Mouse (Mus musculus) thymus, postnatal 0 days (tissue): ENCODE measurements at regions not wholly inside any gene's neighbourhood (a gene's known extent, or its start where the extent isn't known, plus 50 kb on each side); places are given as distances from the start of the nearest gene placed in this dataset.
A peak's percentile ranks its signal among the peaks of the same experiment; 100 is the strongest.
"Not testable (repeated sequence)": the region's sequence is repeated elsewhere in the genome, so short reads cannot be mapped to it uniquely, and the experiment has no call there.

Experiments used
- DNase-seq: peaks from one replicate; pipeline ENCODE4 v3.0.0-alpha.2; 2015; ENCODE audit warnings: low spot score

- DNase-seq: no peak
Measured at GRCm38 (mm10) chr1:141716953-141717352, 1471.0 kb downstream of the Kcnt2 start.

GRCm38 (mm10) chr1:141717510-141717909 lies 1471.6 kb downstream of the Kcnt2 start:
- no peak for DNase-seq

- no peak for DNase-seq
Measured at GRCm38 (mm10) chr1:141741299-141741698, 1495.3 kb downstream of the Kcnt2 start.

- no peak for DNase-seq
Measured at GRCm38 (mm10) chr1:141776059-141776458, 1530.1 kb downstream of the Kcnt2 start.

DNA sequence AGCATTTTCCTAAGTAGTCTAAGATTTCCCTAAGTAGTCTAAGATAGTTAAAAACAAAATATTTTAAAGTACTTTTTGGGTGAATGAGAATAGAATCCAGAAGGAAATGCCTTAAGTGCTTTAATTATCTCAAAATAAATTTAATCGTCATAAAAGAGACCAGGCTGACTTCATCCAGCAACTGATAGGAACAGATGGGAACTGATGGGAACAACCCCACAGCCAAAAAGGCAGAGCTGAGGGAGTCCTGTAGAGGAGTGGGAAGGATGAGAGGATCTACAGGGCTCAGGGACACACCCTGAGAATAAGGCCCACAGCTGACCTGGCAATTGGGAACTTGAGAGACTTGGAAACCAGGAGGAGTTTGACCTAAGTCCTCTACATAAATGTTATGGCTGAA lies 1537.4 kb downstream of the Kcnt2 start:
- no peak for DNase-seq

DNA sequence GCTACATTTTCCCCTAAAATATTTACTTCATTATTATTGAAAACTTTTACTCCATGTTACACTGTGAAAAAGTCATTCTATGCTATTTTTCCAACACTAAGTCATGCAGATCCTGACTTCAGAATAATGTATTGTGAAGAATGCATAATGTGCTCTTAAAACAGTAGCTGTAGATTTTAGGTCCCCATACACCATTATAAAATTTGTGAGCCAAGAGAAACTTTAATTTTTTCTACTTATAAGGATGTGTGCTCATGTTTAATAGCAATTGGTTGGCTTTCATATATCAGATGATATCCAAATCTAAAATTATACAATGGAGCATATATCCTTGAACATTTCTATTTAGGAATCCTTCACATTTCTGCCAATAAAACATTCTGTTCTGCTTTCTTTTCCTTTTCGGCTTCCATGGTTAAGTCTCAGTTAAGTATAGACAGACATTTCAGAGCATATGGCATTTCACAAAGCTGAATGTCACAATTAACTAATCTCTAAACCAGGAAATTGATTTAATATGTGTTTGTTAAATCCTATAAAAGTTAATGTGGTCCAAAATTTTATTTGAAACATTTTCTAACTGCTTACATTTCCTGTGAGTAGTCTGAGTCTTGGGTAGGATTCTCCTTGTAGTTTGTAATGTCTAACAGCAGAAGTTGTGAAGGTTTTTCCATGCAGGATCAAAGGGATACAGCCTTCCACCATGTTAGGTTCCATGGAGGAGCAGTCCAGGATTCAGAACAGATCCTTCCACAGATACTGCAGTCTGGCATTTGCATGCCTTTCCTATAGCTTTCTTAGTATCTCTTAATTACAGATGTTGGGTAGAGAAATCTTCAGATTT lies 1567.6 kb downstream of the Kcnt2 start:
- no peak for DNase-seq

DNA sequence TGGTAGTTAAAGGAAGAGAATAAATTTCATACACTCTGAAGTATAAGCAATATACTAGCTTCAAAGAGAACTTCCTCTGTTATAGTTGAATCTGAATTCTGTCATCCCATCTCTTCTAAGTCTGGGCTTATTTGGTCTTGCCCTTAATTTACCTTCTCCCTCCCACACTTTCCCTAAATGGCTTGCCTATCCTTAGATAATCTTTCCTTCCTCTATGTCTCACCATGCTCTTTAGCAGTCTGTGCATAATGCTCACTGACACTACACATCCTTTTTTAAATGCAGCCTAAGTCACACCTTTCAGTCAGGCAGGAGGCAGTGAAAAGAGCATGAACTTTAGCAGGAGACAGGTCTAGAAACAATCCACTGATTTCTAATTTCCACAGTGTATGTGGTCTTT lies 1585.5 kb downstream of the Kcnt2 start:
- no peak for DNase-seq

DNA sequence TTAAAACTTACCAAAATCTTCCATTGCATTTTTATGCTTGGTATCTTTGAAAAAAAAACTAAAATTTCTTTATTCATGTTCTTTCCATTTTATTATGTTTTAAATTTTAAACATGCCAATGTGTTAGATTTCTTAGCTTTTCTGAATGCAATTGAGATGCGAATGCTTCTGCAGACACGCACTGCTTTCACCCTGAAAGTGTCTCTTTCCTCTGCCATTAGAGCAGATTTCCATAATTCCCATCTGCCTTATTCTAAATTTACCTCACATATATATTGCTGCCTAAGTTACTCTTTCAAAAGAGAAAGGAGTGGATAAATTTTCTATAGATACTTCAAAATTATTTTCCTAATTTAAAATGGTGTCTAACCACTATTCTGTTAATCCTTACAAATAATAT lies 1596.6 kb downstream of the Kcnt2 start:
- no peak for DNase-seq

DNA sequence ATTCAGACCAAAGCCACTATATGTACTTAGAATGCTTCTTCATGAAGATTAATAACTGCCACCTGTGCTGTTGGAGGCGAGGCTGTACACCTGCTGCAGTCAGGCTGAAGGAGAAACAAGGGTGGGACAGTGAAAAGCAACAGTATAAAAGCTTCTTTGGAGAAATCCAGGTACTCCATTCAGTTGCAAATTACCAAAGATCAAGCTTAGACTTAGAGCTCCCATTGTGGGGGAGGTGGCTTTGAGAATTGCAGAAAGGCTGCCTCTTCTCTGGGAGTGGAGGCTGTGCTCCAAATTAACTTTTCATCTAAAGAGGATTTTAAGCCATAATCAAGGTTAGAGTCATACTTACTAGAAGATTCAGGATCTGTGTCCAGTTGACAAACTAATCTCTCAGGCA lies 1607.9 kb downstream of the Kcnt2 start:
- DNase-seq: not testable (repeated sequence)

- DNase-seq: peak; percentile 52
Measured at GRCm38 (mm10) chr1:141884356-141884755, 1638.4 kb downstream of the Kcnt2 start.

DNA sequence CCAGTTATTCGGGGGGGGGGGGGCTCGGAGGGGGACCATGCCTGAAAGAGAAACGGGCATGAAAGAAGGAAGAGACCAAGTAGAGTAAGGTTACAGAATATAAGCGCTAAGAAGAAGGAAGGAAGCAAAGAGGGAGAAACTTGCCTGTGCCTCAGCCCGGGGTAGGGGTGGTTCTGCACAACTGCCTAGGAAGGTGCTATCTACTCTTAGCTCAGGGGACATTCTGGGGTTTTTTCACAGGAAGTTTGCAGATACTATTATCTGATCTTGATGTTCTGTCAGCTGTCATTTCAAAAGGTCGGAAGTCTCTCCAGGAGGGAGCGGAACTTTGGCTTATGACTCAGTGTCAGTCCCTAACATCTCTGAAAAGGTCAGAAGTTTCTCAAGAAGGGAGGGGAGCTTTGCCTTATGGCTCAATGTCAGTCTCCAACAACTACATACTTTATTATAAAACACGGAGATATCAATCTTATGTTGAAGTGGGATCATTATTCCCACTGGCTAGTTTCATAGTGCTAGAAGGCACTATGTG lies 1652.0 kb downstream of the Kcnt2 start:
- peak; percentile 7 for DNase-seq

DNA sequence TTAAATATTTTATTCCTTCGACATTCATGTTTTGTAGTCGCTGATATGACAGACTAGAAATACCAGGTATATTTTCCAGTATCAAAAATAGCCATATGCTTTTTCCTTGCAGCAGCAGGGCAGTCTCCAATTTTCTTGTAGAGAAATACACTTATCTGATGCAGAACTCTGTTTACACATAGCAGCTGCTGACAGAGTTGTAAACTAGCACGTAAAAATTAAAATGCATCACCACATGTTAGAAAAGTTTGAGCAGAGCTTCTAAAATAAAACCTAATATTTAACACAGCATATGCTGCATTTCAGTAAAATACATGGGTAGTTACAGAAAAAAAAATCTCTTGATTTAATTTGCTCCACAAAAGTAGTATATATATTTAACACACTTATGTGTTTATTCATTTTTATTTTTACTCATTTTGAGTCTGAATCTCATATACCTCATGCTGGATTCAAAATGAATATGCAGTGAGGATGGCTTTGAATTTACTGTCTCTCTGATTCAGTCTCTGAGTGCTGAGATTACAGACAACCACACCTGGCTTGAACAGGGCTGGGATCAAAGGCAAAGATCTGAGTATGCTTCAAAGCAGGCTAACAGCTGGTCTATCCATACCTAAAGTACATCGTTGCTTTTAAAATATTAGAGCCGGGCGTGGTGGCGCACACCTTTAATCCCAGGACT lies 1665.9 kb downstream of the Kcnt2 start:
- DNase-seq: no peak

GRCm38 (mm10) chr1:141926194-141926593 lies 1680.2 kb downstream of the Kcnt2 start:
- DNase-seq: no peak

- no peak for DNase-seq
Measured at GRCm38 (mm10) chr1:141926804-141927203, 1680.8 kb downstream of the Kcnt2 start.

GRCm38 (mm10) chr1:141948055-141948454 lies 1692.4 kb upstream of the B3galt2 start:
- no peak for DNase-seq

- no peak for DNase-seq
Measured at GRCm38 (mm10) chr1:141954323-141954867, 1686.1 kb upstream of the B3galt2 start.

- DNase-seq: peak; percentile 12
Measured at GRCm38 (mm10) chr1:141961743-141962142, 1678.7 kb upstream of the B3galt2 start.

- no peak for DNase-seq
Measured at GRCm38 (mm10) chr1:141968133-141968532, 1672.3 kb upstream of the B3galt2 start.

DNA sequence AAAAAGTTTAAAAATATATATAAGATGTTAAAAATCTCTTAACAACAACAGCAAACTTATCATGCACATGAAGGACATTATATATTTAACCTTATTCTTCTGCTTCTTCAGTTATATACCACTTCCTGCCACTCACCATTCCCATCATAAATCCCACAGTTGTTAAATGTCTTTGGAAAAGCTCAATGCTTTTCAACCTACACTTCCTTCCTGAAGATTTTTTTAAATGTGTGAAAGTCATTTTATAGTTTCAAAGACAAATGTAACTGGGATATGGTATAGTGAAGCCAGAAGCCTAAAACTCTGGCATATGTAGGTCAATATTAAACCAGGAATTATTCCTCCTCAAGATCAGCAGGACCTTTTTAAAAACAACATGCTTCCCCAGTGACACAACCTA lies 1666.1 kb upstream of the B3galt2 start:
- DNase-seq: no peak

DNA sequence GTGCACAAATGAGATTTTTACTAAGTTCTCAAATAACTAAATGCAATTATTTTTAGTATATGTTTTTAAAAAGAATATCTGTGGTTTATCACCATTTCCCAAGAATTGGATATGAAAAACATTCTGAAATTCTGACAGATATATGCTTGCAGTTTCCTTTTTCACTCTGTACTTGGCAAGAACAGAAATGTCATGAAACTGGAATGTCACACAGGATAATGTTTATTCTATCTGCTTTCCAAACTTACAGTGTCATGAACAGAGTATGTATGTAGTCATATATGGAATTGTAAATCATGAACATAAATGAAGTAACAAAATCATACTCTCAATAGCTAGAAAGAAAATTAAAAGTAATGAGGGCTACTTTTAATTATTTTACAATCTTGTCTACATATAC lies 1640.7 kb upstream of the B3galt2 start:
- no peak for DNase-seq

GRCm38 (mm10) chr1:142000335-142000734 lies 1640.1 kb upstream of the B3galt2 start:
- DNase-seq: no peak

DNA sequence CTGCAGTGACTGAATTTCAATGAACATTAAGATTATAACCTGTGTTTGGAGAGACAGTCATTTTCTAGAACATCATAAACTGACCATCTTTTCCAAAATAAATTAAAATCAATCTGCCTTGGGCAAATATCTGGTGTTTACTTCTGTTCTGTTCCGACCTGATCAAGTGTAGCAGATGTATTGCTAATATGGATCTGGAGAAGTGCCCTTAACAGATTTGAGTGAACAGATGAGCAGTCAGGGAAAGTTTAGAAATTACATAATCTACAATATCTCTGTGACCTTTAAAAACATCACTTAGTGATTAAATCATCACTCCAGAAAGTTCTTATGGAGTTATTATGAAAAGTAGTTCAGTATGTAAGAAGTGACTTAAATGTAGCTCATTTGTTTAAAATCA lies 1634.1 kb upstream of the B3galt2 start:
- DNase-seq: no peak
